Mouse (Mus musculus): ENCODE measurements around the gene Pinlyp. TPM values are rescaled to one million over a fixed set of nuclear protein-coding genes. Genes with fewer than 3 reads are reported as not detected.
A peak's percentile ranks its signal among the peaks of the same experiment; 100 is the strongest.

Pinlyp gene
- polyA plus RNA-seq, 1 experiment from 2014 or later: 62.9 TPM

DNA sequence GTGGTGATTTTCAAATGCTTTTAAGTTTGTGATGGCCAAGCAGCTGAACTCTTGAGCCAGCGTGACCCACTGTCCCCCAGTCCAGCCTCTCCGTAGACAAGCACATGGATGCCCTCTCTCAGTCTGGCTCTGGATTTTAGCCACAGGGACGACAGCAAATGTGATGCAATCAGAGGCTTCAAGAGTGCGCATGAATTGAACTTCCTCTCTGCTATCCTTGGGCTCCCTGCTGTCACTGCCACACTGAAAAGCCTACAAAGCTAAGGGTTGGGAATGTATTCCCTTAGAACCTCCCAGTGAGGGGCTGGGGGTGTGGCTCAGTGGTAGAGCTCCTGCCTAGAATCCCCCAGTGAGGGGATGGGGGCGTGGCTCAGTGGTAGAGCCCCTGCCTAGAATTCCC is 7.2 kb downstream of the Pinlyp start:
- Histone ChIP-seq H3K36me3 (ENCODE audit: control insufficient read depth, insufficient read depth, low read length) (peaks cover 6% of the 10 kb centered on the region), H3K27ac (replicated peaks) (peak overlapping the region; percentile 85; the same call in 1 of the 2 replicates), H3K27me3 (ENCODE audit: control insufficient read depth, insufficient read depth, low read length) (no peaks in the 10 kb centered on the region), H3K4me2 (replicated peaks; ENCODE audit: low read depth) (no peak overlapping the region), H3K9ac (ENCODE audit: low read length) (no peak overlapping the region), H3K4me1 (replicated peaks; ENCODE audit: control insufficient read depth, insufficient read depth) (no peaks in the 10 kb centered on the region), H3K4me3 (ENCODE audit: low read depth, low read length) (no peak overlapping the region), H3K9me3 (ENCODE audit: control insufficient read depth, low read length) (no peaks in the 10 kb centered on the region)
- no peak for ATAC-seq (ENCODE audit: low FRiP score, low TSS enrichment)
- DNase-seq (ENCODE audit: low spot score): no peak
- 80% methylated on average over 5 of the region's 5 CpGs for WGBS
- TF ChIP-seq EP300 (optimal IDR thresholded peaks at IDR 0.05) (no peak), CTCF (IDR thresholded peaks at IDR 0.05; ENCODE audit: low read depth) (no peak)

- Histone ChIP-seq H3K36me3 (ENCODE audit: control insufficient read depth, insufficient read depth, low read length) (peaks cover 11% of the 10 kb centered on the region), H3K27me3 (ENCODE audit: control insufficient read depth, insufficient read depth, low read length) (no peaks in the 10 kb centered on the region), H3K4me1 (replicated peaks; ENCODE audit: control insufficient read depth, insufficient read depth) (no peaks in the 10 kb centered on the region), H3K9ac (ENCODE audit: low read length) (no peak overlapping the region), H3K4me3 (ENCODE audit: low read depth, low read length) (no peak overlapping the region), H3K4me2 (replicated peaks; ENCODE audit: low read depth) (no peak overlapping the region), H3K9me3 (ENCODE audit: control insufficient read depth, low read length) (no peaks in the 10 kb centered on the region), H3K27ac (replicated peaks) (0 out of 2 replicates have a peak overlapping the region, but pooled peaks have one; percentile 6)
- 33% methylated on average over 5 of the region's 5 CpGs for WGBS
- TF ChIP-seq CTCF (IDR thresholded peaks at IDR 0.05; ENCODE audit: low read depth) (peak; percentile 33), EP300 (optimal IDR thresholded peaks at IDR 0.05) (no peak)
- DNase-seq (ENCODE audit: low spot score): peak; percentile 30
- no peak for ATAC-seq (ENCODE audit: low FRiP score, low TSS enrichment)
Observed at GRCm38 (mm10) chr7:24538154-24538553, 7.8 kb downstream of the Pinlyp start.

- H3K9ac ChIP-seq (ENCODE audit: low read length): 0 out of 2 replicates have a peak overlapping the region, but pooled peaks have one; percentile 4
- H3K36me3 ChIP-seq (ENCODE audit: control insufficient read depth, insufficient read depth, low read length): peaks cover 12% of the 10 kb centered on the region
- no peak overlapping the region for H3K4me2 ChIP-seq (replicated peaks; ENCODE audit: low read depth)
- WGBS: 83% methylated on average over 5 of the region's 5 CpGs
- ATAC-seq (ENCODE audit: low FRiP score, low TSS enrichment) (no peak), DNase-seq (ENCODE audit: low spot score) (no peak)
- no peaks in the 10 kb centered on the region for H3K9me3 ChIP-seq (ENCODE audit: control insufficient read depth, low read length)
- TF ChIP-seq CTCF (IDR thresholded peaks at IDR 0.05; ENCODE audit: low read depth): no peak
- TF ChIP-seq EP300 (optimal IDR thresholded peaks at IDR 0.05): no peak
- no peaks in the 10 kb centered on the region for H3K4me1 ChIP-seq (replicated peaks; ENCODE audit: control insufficient read depth, insufficient read depth)
- 0 out of 2 replicates have a peak overlapping the region, but pooled peaks have one; percentile 6 for H3K27ac ChIP-seq (replicated peaks)
- no peak overlapping the region for H3K4me3 ChIP-seq (ENCODE audit: low read depth, low read length)
- H3K27me3 ChIP-seq (ENCODE audit: control insufficient read depth, insufficient read depth, low read length): no peaks in the 10 kb centered on the region
Observed at GRCm38 (mm10) chr7:24537591-24537990, 8.3 kb downstream of the Pinlyp start.

DNA sequence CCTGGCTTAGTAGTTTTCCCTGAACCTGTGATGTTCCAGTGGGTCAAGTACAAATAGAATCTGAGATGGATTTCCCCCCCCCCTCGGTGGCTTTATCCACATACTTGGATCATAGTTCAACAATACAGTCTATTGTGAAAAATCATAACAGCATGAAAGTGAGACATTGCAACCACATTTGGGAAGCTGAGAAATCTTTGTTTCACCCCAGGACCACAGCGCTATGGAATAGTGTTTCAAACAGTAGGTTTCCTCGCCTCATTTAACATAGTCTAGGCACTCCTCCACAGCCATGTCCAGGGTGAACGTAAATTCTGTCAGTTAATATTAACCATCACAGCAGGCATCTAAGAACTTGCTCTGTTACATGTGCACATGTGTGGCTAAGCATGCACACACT is 8.8 kb downstream of the Pinlyp start:
- H3K9me3 ChIP-seq (ENCODE audit: control insufficient read depth, low read length): no peaks in the 10 kb centered on the region
- no peaks in the 10 kb centered on the region for H3K27me3 ChIP-seq (ENCODE audit: control insufficient read depth, insufficient read depth, low read length)
- TF ChIP-seq EP300 (optimal IDR thresholded peaks at IDR 0.05): no peak
- no peak for TF ChIP-seq CTCF (IDR thresholded peaks at IDR 0.05; ENCODE audit: low read depth)
- no peak for DNase-seq (ENCODE audit: low spot score)
- ATAC-seq (ENCODE audit: low FRiP score, low TSS enrichment): no peak
- H3K9ac ChIP-seq (ENCODE audit: low read length): no peak overlapping the region
- H3K4me3 ChIP-seq (ENCODE audit: low read depth, low read length): no peak overlapping the region
- H3K4me1 ChIP-seq (replicated peaks; ENCODE audit: control insufficient read depth, insufficient read depth): no peaks in the 10 kb centered on the region
- 81% methylated on average over 4 of the region's 4 CpGs for WGBS
- H3K27ac ChIP-seq (replicated peaks): no peak overlapping the region
- no peak overlapping the region for H3K4me2 ChIP-seq (replicated peaks; ENCODE audit: low read depth)
- H3K36me3 ChIP-seq (ENCODE audit: control insufficient read depth, insufficient read depth, low read length): peaks cover 12% of the 10 kb centered on the region

GRCm38 (mm10) chr7:24534301-24534700 is 11.6 kb downstream of the Pinlyp start:
- no peaks in the 10 kb centered on the region for H3K4me1 ChIP-seq (replicated peaks; ENCODE audit: control insufficient read depth, insufficient read depth)
- H3K4me2 ChIP-seq (replicated peaks; ENCODE audit: low read depth): no peak overlapping the region
- no peak overlapping the region for H3K4me3 ChIP-seq (ENCODE audit: low read depth, low read length)
- TF ChIP-seq CTCF (IDR thresholded peaks at IDR 0.05; ENCODE audit: low read depth): no peak
- no peak for TF ChIP-seq EP300 (optimal IDR thresholded peaks at IDR 0.05)
- WGBS: 58% methylated on average over 18 of the region's 19 CpGs
- H3K27ac ChIP-seq (replicated peaks): no peak overlapping the region
- H3K9ac ChIP-seq (ENCODE audit: low read length): no peak overlapping the region
- no peak for DNase-seq (ENCODE audit: low spot score)
- H3K9me3 ChIP-seq (ENCODE audit: control insufficient read depth, low read length): no peaks in the 10 kb centered on the region
- ATAC-seq (ENCODE audit: low FRiP score, low TSS enrichment): no peak
- H3K27me3 ChIP-seq (ENCODE audit: control insufficient read depth, insufficient read depth, low read length): no peaks in the 10 kb centered on the region
- H3K36me3 ChIP-seq (ENCODE audit: control insufficient read depth, insufficient read depth, low read length): peaks cover 12% of the 10 kb centered on the region

DNA sequence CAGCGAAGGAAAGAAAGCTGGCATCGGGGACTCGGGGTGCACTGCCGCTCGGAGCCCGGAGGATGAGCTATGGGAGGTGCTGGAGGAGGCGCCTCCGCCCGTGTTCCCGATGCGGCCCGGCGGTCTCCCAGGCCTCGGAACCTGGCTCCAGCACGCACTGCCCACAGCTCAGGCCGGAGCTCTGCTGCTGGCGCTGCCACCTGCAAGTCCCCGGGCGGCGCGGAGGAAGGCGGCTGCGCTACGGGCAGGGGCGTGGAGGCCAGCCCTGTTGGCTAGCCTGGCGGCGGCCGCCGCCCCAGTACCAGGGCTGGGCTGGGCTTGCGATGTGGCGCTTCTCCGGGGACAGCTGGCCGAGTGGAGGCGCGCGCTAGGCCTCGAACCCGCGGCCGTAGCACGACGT is 12.1 kb downstream of the Pinlyp start:
- Histone ChIP-seq H3K36me3 (ENCODE audit: control insufficient read depth, insufficient read depth, low read length) (peaks cover 12% of the 10 kb centered on the region), H3K27ac (replicated peaks) (no peak overlapping the region), H3K9me3 (ENCODE audit: control insufficient read depth, low read length) (no peaks in the 10 kb centered on the region), H3K4me3 (ENCODE audit: low read depth, low read length) (no peak overlapping the region), H3K4me1 (replicated peaks; ENCODE audit: control insufficient read depth, insufficient read depth) (no peaks in the 10 kb centered on the region), H3K9ac (ENCODE audit: low read length) (no peak overlapping the region; the same call in 1 of the 2 replicates), H3K4me2 (replicated peaks; ENCODE audit: low read depth) (no peak overlapping the region), H3K27me3 (ENCODE audit: control insufficient read depth, insufficient read depth, low read length) (no peaks in the 10 kb centered on the region)
- 63% methylated on average over 33 of the region's 42 CpGs for WGBS
- no peak for DNase-seq (ENCODE audit: low spot score)
- ATAC-seq (ENCODE audit: low FRiP score, low TSS enrichment): no peak
- TF ChIP-seq CTCF (IDR thresholded peaks at IDR 0.05; ENCODE audit: low read depth): no peak
